34 mouse cellular contexts compared by ENCODE assay signal in genomic region chr1:156650631-156651030, GRCm38 (mm10). TPM values are rescaled to one million over a fixed set of nuclear protein-coding genes. Genes with fewer than 3 reads are reported as not detected.
A peak's percentile ranks its signal among the peaks of the same experiment; 100 is the strongest.
DNase-seq lines count a peak whose midpoint lies in the region; ATAC-seq and TF ChIP-seq lines count a peak whose summit lies in the region.
"Had no signal": no experiment of that assay in that cellular context is flagged by ENCODE, and none has a peak within 500 bp of the region (broad histone marks: within the 10 kb centered on the region; RNA-seq: fewer than 3 reads in every experiment).

No protein-coding gene starts in this region.

- H3K4me2 ChIP-seq in embryonic facial prominence, embryonic 14.5 days (ENCODE audit: low read depth, low read length): no peak overlapping the region
- H3K4me2 ChIP-seq in heart, embryonic 13.5 days: no peak overlapping the region
- H3K4me2 ChIP-seq in lung, postnatal 0 days (replicated peaks; ENCODE audit: low read depth, low read length): no peak overlapping the region
- H3K4me2 ChIP-seq: embryonic facial prominence, embryonic 13.5 days; heart, embryonic 12.5 days; hindbrain, embryonic 12.5 days; intestine, embryonic 15.5 days; limb, embryonic 13.5 days; liver, embryonic 11.5 days; midbrain, embryonic 11.5 days; neural tube, embryonic 12.5 days had no signal

- H3K9ac ChIP-seq in embryonic facial prominence, embryonic 14.5 days (ENCODE audit: low read depth, low read length): no peak overlapping the region
- no peak overlapping the region for H3K9ac ChIP-seq in heart, embryonic 13.5 days
- H3K9ac ChIP-seq in lung, postnatal 0 days (replicated peaks; ENCODE audit: low read depth): no peak overlapping the region
- H3K9ac ChIP-seq: embryonic facial prominence, embryonic 13.5 days; heart, embryonic 12.5 days; hindbrain, embryonic 12.5 days; intestine, embryonic 15.5 days; limb, embryonic 13.5 days; neural tube, embryonic 12.5 days had no signal

- no peak overlapping the region for H3K27ac ChIP-seq in embryonic facial prominence, embryonic 14.5 days (replicated peaks; ENCODE audit: low read depth, low read length)
- H3K27ac ChIP-seq in embryonic facial prominence, embryonic 10.5 days (replicated peaks): no peak overlapping the region
- H3K27ac ChIP-seq in heart, embryonic 13.5 days (replicated peaks): 0 out of 2 replicates have a peak overlapping the region, but pooled peaks have one; percentile 1
- no peak overlapping the region for H3K27ac ChIP-seq in lung, postnatal 0 days (ENCODE audit: low read length)
- H3K27ac ChIP-seq: embryonic facial prominence, embryonic 13.5 days; heart, adult 2 months; hindbrain, embryonic 12.5 days; hindbrain, postnatal 0 days; intestine, embryonic 15.5 days; left cerebral cortex, adult 2 months; limb, embryonic 13.5 days; neural tube, embryonic 12.5 days; stomach, postnatal 0 days had no signal

- no peak overlapping the region for H3K4me3 ChIP-seq in embryonic facial prominence, embryonic 14.5 days (ENCODE audit: low read depth, low read length)
- H3K4me3 ChIP-seq in embryonic facial prominence, embryonic 10.5 days: no peak overlapping the region
- no peak overlapping the region for H3K4me3 ChIP-seq in heart, embryonic 13.5 days
- H3K4me3 ChIP-seq in lung, postnatal 0 days (ENCODE audit: low read depth, low read length): no peak overlapping the region
- H3K4me3 ChIP-seq: embryonic facial prominence, embryonic 13.5 days; erythroblast, embryonic 14.5 days; heart, adult 2 months; heart, embryonic 12.5 days; hindbrain, embryonic 12.5 days; intestine, embryonic 15.5 days; left cerebral cortex, adult 2 months; limb, embryonic 13.5 days; neural tube, embryonic 12.5 days had no signal

- 80% methylated on average over 9 of the region's 9 CpGs for WGBS in embryonic facial prominence, embryonic 14.5 days
- 86% methylated on average over 9 of the region's 9 CpGs for WGBS in embryonic facial prominence, embryonic 10.5 days
- 71% methylated on average over 9 of the region's 9 CpGs for WGBS in heart, embryonic 13.5 days
- WGBS in lung, postnatal 0 days: 61% methylated on average over 9 of the region's 9 CpGs

- H3K36me3 ChIP-seq in embryonic facial prominence, embryonic 14.5 days (ENCODE audit: control insufficient read depth, insufficient read depth, low read length): peaks cover 23% of the 10 kb centered on the region; the same call in 1 of the 2 replicates
- H3K36me3 ChIP-seq in embryonic facial prominence, embryonic 10.5 days (replicated peaks): peaks cover 20% of the 10 kb centered on the region
- peaks cover 27% of the 10 kb centered on the region for H3K36me3 ChIP-seq in heart, embryonic 13.5 days
- H3K36me3 ChIP-seq in lung, postnatal 0 days (ENCODE audit: insufficient read depth, low read length): no peaks in the 10 kb centered on the region
- H3K36me3 ChIP-seq: hindbrain, embryonic 12.5 days; intestine, embryonic 15.5 days; neural tube, embryonic 12.5 days had no signal

- no peak for TF ChIP-seq EP300 in lung, postnatal 0 days (IDR thresholded peaks at IDR 0.05)

- H3K27me3 ChIP-seq in embryonic facial prominence, embryonic 14.5 days (replicated peaks; ENCODE audit: control insufficient read depth, insufficient read depth, low read length): no peaks in the 10 kb centered on the region
- no peaks in the 10 kb centered on the region for H3K27me3 ChIP-seq in embryonic facial prominence, embryonic 10.5 days (replicated peaks; ENCODE audit: low read depth, poor library complexity, severe bottlenecking)
- H3K27me3 ChIP-seq in heart, embryonic 13.5 days (replicated peaks): no peaks in the 10 kb centered on the region
- H3K27me3 ChIP-seq in lung, postnatal 0 days (replicated peaks; ENCODE audit: insufficient read depth, low read length): no peaks in the 10 kb centered on the region
- H3K27me3 ChIP-seq: CH12.LX; embryonic facial prominence, embryonic 13.5 days; heart, embryonic 12.5 days; hindbrain, embryonic 12.5 days; intestine, embryonic 15.5 days; limb, embryonic 13.5 days; neural tube, embryonic 12.5 days had no signal

- no peaks in the 10 kb centered on the region for H3K9me3 ChIP-seq in embryonic facial prominence, embryonic 14.5 days (ENCODE audit: control insufficient read depth, low read length)
- H3K9me3 ChIP-seq in embryonic facial prominence, embryonic 10.5 days: no peaks in the 10 kb centered on the region
- no peaks in the 10 kb centered on the region for H3K9me3 ChIP-seq in heart, embryonic 13.5 days
- no peaks in the 10 kb centered on the region for H3K9me3 ChIP-seq in lung, postnatal 0 days (ENCODE audit: low read length)
- H3K9me3 ChIP-seq: embryonic facial prominence, embryonic 13.5 days; heart, embryonic 12.5 days; hindbrain, embryonic 12.5 days; intestine, embryonic 15.5 days; limb, embryonic 13.5 days; neural tube, embryonic 12.5 days had no signal

- no peaks in the 10 kb centered on the region for H3K4me1 ChIP-seq in embryonic facial prominence, embryonic 14.5 days (ENCODE audit: control insufficient read depth, insufficient read depth, low read length)
- H3K4me1 ChIP-seq in embryonic facial prominence, embryonic 10.5 days: peaks cover 15% of the 10 kb centered on the region
- H3K4me1 ChIP-seq in heart, embryonic 13.5 days: peaks cover 16% of the 10 kb centered on the region
- H3K4me1 ChIP-seq in lung, postnatal 0 days (ENCODE audit: insufficient read depth, low read depth, low read length): 0 out of 2 replicates have a peak, but pooled peaks cover 9% of the 10 kb centered on the region
- H3K4me1 ChIP-seq: hindbrain, embryonic 12.5 days; neural tube, embryonic 12.5 days had no signal

- DNase-seq in embryonic facial prominence, embryonic 14.5 days (ENCODE audit: low spot score): no peak
- no peak for DNase-seq in embryonic facial prominence, embryonic 10.5 days (ENCODE audit: low spot score)
- DNase-seq in heart, adult 18-20 months: no peak
- DNase-seq in lung, postnatal 0 days (ENCODE audit: low spot score): peak; percentile 43
- DNase-seq in lung, postnatal 25 days (ENCODE audit: low spot score): no peak
- DNase-seq in ovary, postnatal 36 days (ENCODE audit: low spot score): no peak
- DNase-seq in urinary bladder, adult 2 months (ENCODE audit: low spot score): no peak
- DNase-seq: adrenal gland, postnatal 10 days; cerebellum, adult 11 months; cerebellum, adult 9-10 months; cerebellum, postnatal 36 days; gastrocnemius, postnatal 14 days; heart, adult 2 months; kidney, adult 9 months; kidney, postnatal 25 days; lung, postnatal 36 days; right cerebral cortex, postnatal 4 days; thymus, adult 18-20 months; thymus, postnatal 25 days had no signal

- no peak for TF ChIP-seq CTCF in lung, postnatal 0 days (IDR thresholded peaks at IDR 0.05)

- peak; percentile 16; the same call in 1 of the 2 replicates for ATAC-seq in embryonic facial prominence, embryonic 14.5 days (ENCODE audit: low read depth)
- no peak for ATAC-seq in heart, embryonic 13.5 days (ENCODE audit: extremely low read depth, insufficient number of reproducible peaks, low FRiP score, low TSS enrichment)
- peak; percentile 47 for ATAC-seq in lung, postnatal 0 days
- ATAC-seq: hindbrain, postnatal 0 days; intestine, embryonic 15.5 days; midbrain, embryonic 16.5 days had no signal

RNA-seq across cellular contexts. Expression of gene Tor3a, which starts 23.5 kb away (rescaled TPM):
- 9.5 and 10.0 TPM in 2 replicates for polyA plus RNA-seq in embryonic facial prominence, embryonic 14.5 days (2014; fragmentation: Nextera tagmentation; extraction: Ambion mirVana)
- 3.5 and 4.6 TPM in 2 replicates for polyA plus RNA-seq in embryonic facial prominence, embryonic 10.5 days (2016; fragmentation: Nextera tagmentation; extraction: Ambion mirVana)
- 4.8 and 5.1 TPM in 2 replicates for polyA plus RNA-seq in heart, embryonic 13.5 days (2015; fragmentation: Nextera tagmentation; extraction: Ambion mirVana)
- 1 to 10 TPM; 9.2 to 9.9 TPM for total RNA-seq in heart, adult 18-20 months (2021)
- 36.1 and 37.8 TPM in 2 replicates for polyA plus RNA-seq in lung, postnatal 0 days (2015; fragmentation: Nextera tagmentation; extraction: Ambion mirVana)
- polyA plus RNA-seq in urinary bladder, adult 2 months (2012; rRNA removed): 21.3 and 24.3 TPM in 2 replicates
- polyA plus RNA-seq: erythroblast, embryonic 14.5 days had no signal
